Mouse (Mus musculus): Measurements from ENCODE around the gene Limch1.

The Limch1 gene

DNA sequence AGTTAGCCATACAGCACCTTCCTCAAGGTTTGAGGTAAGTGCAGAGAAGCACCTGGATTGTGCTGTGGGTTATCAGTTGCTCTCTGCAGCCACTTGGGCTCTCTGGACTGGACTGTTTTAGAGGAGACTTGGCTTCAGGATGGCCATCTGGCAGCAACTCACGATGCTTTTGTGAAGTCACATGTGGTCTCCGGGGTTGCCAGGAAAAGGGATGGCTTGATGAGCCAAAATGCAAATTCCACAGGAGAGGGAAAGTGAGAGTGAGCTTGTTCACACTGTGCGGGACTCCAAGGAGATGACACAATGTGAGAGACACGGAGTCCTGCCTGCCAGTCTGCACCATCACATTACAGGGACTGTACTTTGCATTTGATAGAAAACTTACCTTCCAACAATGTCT, 346.1 kb downstream of the Limch1 start:
- no peak for DNase-seq

DNA sequence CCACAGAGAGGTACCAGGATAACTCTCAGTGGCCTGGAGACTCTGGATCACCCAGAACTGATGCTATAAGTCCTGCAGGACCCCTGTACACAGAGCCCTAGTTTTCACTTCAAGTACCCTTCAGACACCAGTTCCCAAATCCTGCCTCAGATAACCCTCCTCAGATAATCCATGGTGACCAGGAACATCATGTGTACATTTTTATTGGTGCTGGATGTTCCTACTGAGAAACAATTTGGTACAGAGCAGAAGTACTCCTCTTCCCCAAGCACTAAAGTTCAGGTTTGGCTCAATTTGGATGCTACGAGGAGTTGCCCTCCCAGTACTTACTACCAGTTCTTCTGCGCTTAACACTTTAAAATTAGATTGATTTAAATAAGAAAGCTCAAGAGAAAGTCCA, 348.4 kb downstream of the Limch1 start:
- DNase-seq = no peak

DNA sequence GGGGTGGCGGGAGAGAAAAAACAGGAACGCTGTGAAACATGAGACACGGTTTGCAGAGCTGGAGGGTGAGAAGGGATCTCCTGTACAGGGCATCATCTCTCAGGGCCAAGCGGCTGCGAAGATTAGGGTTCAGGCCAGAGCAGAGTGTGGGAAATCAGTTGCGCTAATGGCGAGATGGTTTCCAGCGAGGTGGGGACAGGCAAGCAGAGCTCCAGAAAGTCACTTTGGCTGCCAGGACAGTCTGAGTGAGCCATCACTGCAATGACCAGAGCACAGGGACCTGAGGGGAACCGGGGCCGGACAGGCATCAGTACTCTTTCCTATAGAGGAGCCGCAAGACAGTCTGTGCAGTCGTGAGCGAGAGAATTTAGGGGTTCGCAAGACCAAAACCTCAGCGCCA, 349.5 kb downstream of the Limch1 start:
- DNase-seq = no peak

DNA sequence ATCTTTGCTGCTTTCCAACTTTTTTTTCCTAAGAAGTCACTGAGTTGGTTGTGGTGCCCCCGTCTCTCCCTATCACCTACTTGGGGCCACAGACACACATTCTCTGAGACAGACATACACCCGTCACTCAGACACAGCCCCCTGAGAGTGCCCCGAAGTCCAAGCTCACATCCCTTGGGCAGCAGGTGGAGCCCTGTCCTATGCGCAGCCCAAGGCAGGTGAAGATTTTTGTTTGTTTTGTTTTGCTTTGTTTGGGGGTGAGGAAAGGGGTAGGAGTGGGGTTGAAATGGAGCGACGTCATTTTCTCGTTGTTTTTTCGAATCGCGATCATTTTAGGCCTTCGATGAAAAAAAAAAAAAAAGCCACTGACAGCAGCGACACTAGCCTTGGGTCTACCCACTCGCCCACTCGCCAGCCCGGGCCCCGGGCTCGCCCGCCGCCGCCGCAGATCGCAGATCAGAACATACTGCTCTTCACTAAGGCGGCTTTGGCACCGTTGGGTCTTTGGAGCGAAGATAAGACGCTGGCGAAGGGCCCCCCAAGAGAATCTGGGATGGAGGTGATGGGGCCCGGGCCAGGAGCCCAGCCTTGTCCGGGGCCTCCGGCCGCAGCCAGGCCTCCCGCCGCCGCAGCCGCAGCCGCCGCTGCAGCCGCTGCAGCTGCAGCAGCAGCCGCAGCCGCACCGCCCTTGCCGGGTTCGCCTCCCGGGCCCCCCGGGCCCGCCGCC, 350.2 kb downstream of the Limch1 start:
- no peak for DNase-seq

DNA sequence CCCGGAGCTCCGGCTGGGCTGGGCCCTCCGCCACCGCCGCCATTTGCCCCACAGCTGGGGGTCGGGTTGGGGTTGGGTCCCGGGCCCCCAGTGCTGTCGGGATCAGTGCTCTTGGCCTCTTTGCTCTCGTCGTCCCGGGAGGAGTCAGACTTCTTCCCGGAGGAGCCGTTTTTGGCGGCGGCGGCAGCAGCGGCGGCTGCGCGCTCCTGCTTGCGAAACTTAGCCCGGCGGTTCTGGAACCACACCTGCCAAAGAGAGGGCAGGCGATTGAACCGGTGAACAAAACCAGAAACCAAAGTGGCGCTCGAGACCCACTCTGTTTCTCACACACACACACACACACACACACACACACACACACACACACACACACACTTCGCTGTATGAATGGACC, 350.7 kb downstream of the Limch1 start:
- DNase-seq = no peak

DNA sequence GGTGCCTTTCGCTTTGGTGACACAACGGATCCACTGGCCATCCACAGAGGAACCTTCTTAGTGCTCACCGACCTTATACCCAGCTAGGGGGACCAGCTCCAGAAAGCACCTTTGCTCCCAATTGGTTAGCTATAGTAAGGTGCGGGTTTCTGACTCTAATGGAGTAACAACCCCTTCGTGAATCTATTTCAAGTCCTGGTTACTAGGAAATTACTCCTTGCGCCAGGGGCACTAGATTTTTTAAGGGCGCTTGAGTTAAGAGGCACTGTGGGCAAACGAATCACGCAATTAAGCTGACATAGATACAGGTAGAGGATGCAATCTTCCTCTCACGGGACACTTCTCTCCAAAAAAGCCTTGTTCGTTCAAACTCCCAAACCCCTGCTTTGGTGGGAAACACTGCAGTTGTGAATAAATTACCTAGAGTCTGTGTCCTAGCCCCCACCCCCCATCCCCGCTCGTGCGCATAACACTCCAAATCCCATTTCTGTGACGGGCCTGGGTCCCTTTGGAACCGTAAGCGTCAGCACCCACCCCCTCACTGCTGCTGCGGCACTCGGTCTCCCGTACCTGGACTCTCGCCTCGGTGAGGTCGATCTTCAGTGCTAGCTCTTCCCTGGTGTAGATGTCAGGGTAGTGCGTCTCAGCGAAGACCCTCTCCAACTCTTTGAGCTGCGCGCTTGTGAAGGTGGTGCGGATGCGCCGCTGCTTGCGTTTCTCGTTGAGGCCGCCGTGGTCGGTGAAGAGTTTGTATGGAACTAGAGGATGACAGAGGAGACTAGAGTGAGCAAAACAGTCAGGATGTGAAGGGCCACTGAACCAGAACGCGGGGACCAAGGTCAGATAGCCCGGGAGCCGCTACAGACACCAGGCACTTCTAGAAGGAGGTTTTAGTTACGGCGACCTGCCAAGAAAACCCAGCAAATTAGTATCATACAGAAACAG, 351.8 kb downstream of the Limch1 start:
- no peak for DNase-seq

DNA sequence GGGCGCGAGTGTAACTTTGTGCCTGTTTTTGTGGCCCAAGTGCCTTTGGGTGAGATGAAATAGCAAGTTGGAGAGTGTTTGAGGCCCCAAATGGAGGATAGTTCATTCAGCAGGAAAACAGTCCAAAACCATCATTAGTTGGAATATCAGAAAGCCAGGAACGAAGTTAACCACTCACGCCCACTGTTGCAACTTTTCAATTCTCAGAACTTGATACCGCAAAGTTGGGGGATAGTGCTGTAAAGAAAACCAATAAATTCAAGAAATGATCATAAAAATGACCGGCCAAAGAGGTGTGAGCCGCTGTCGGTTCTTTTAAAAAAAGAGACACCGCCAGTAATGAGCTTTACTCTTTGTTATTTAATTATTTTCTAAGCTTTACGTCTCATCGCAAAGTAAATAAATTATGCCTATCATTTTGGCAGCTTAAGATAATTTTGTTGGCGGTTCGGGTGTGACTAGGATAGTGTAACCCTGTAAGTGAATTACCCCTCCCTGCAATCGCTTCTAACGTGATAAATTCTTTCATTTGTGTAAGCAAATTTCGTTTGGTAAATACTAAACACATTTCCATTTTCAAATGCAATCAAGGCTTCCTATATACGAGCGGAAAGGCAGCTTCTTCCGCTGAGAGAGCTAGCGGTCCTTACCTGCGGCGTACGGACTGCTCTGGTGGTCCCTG, 352.6 kb downstream of the Limch1 start:
- no peak for DNase-seq

DNA sequence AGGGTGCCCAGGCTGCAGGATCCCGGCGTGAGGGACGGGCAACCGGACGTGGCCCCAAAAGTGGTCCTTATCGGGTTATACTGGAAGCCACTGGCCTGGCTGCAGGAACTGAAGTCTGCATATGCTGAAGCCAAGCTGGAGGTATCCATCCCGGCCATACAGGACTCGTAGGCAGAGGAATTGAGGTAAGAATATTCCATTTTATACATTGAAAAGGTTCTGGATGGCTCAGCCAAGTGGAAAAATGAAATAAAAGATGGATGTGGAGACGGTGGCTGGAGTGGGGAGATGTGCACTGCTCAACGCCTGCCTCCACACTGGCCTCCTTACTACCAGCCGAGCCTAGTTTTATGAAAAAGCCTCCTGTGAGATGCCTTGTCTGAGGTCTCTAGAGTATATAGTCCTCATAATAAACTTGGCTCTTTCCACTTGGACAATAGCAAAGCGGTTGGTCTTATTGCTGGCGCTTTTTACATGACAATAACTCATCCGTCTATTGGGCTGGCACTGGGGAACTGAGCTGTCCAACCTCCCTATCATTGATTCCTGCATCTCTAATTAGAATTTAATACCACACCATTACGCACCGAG, 353.2 kb downstream of the Limch1 start, which contains the start of gene Phox2b:
Gene Phox2b, minus strand, starts transcription at position 569 of the 591 bp plus-strand sequence.
- DNase-seq = no peak

DNA sequence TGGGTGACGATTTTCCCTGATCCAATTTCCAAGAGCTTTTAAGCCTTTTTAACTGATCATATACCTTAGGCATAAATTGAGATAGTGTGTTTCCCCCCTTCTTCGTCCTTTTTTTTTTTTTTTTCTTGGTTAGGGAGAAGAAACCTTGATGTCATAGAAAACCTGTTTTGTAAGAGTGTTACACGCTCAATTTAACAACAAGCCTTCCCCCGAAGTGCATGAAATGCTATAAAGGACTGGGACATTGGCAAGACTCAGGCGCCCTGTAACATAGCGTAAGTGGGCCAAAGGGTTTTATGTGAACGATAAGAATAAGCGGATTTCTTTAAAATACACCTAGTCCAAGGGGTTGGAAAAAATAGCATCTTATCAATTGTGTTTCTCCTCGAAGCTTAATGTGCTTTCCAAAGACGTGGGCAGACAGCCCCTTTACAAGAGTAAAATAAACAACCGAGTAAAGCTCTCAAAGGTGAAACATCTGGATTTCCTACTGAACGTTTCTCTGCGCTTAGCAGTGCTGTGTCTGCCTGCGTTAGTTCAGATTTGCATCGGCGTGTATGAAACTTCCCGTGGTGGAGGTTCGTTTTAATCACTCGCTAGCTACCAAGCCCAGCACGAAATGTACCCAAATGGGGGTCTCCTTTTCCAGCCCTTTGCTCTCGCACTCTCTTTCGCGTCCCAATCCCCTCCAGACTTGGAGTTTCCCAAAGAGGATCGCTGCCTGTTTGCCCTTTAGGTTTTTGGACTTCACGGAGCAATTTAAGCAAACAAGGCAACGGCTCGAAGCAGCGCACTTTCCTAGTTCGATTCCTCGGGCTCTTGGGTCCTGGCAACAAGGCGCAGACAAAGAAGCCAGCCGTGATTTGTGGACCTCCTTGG, 354.0 kb downstream of the Limch1 start:
- DNase-seq = no peak

DNA sequence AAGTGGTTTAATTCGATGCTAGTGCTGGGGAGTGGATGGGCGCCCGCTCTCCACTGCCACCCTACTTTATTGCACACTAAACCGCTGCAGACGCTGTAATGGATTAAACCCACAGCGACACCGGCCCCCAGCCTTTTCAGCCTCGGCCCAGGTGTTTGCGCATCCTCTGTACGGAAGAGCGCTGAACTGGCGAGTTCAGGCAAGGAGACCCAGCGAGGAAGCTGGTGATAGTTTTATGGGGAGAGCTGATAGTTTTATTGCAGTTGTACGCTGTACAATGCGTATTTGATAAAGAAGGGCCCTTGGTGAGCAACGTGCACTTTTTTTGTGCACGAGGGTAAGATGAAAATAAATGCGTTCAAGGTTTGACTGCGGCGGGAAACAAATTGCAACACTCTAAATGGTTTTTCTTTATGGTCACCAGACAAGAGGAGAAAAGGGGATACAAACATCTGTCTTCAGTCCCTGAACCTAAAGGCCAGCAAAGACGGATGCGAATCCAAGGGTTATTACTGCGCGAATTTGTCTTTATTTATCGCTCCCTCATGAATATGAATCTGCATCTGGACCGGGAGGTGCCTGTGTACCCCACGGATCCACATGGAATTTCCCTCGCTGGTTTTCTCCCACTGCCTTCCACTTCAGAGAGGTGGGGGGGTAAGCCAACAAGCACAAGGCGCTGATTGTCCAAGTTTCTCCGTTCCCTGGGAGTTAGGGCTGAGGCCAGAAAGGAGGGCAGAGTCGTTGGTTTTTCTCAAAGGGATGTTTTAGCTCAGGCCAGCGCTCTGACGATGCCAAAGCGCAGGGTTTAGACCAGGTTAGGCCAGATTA, 355.2 kb downstream of the Limch1 start:
- DNase-seq = no peak

DNA sequence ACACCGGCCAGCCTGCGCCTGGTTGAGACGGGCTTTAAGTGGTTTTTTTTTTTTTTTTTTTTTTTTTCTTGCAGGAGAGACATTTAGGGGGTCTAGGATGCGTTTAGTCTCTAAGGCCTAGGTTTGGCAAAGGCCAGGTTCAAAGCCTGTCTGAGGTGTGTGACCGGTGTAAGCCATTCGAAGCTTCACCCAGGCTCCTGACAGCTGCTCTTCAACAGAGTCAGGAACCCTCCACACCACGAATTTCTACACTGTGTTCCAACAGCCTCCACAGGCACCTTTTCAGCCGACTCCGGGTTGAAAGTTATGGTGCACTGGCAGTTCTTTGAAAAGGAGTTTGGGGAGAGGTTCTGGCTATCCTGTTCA, 355.8 kb downstream of the Limch1 start:
- DNase-seq = no peak

DNA sequence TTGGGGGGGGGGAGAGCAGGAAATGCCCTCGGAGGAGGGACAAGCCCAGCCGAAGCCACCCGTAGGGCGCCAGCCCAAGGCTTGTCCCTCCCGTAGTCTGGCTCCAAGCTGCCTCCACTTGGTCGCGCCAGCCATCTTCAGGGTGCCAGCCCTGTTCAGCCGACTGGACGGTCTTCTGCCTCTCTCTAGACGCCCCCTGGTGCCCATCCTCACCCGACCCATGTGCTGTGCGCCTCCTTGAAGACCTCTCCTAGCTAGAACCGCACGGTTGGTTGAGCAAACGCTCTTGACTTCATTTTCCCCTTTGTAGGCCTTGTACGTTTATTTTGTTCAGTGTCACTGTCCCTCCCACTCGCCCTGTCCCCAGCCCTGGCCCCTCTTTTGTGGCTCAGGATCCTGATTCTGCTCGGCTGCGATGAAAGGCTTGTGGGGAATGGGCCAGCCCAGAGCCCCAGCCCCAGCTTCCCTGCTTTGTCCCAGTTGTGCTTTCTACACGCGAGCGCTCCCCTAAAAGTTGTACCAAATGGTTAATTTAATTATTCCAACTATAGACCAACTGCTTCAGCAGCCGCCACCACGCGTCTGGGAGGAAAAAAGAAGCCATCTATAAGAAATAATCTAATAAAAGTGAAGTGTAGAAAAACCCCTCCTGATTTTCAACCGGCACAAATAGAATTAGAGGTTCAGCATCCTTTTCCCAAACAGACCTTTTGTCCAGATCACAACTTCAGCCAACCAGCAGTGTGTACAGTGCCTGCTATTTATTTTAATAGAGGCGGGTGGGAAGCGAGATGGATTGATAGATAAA, 356.4 kb downstream of the Limch1 start:
- DNase-seq = no peak

DNA sequence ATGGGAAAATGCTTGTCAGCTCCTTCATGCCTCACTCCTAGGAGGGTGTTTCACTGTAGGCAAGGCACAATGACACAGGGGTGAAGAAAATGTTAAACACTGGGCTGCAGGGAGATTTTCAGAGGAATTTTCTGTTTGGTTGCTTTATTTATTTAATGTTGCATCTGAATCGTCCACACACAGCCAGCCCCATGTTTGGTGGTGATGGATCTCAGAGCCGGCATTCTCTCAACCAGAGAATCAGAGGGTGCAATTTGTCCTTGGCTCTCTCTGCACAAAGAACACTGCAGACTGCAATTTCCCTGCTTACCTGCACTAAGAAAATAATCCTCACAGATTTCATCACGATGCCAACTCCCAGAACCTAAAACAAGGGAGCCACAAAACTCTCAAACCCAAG, 357.4 kb downstream of the Limch1 start:
- no peak for DNase-seq

DNA sequence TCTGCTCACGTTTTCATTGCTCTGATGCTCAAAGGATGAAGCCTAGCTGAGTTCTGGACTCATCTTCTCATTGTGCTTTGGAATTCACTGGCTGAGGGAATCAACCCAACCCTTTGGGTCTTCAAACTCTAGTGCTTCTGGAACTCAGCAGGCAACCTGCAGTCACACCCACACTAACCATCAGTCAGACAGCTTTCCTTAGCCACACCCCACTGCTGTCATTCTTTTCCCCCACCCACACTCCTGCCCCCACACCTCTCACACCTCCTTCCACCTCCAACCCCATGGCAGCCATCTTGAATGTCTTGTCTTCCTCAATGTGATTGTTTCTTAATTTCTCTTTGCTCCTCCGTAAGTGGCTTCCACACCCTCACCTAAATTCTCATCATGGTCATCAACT, 360.6 kb downstream of the Limch1 start:
- DNase-seq = no peak

Data from thymus, postnatal 25 days (tissue).